Mouse (Mus musculus): Measurements from ENCODE around the gene Amn1.
A peak's percentile ranks its signal among the peaks of the same experiment; 100 is the strongest.
"Not testable (repeated sequence)": the region's sequence is repeated elsewhere in the genome, so short reads cannot be mapped to it uniquely, and the experiment has no call there.

Gene Amn1

GRCm38 (mm10) chr6:149154116-149155030, 34.1 kb downstream of the Amn1 start:
- DNase-seq (ENCODE audit: low spot score in 2 of 2): no peak

- DNase-seq (ENCODE audit: low spot score in 2 of 2): no peak
Observed at GRCm38 (mm10) chr6:149153473-149154115, 34.9 kb downstream of the Amn1 start.

- no peak for DNase-seq (ENCODE audit: low spot score in 2 of 2)
Observed at GRCm38 (mm10) chr6:149152119-149152518, 36.4 kb downstream of the Amn1 start.

- no peak for DNase-seq (ENCODE audit: low spot score in 2 of 2)
Observed at GRCm38 (mm10) chr6:149148436-149149229, 39.9 kb downstream of the Amn1 start.

- DNase-seq (ENCODE audit: low spot score in 2 of 2): no peak
Observed at GRCm38 (mm10) chr6:149145143-149145542, 43.4 kb downstream of the Amn1 start.

GRCm38 (mm10) chr6:149141393-149142173, 46.9 kb downstream of the Amn1 start:
- DNase-seq (ENCODE audit: low spot score in 2 of 2): peak; percentile 58 to 66

GRCm38 (mm10) chr6:149139471-149139870, 49.0 kb downstream of the Amn1 start, which contains the start of gene Etfbkmt:
Etfbkmt (plus strand) TSS chr6:149139849.
- DNase-seq (ENCODE audit: low spot score in 2 of 2): no peak

GRCm38 (mm10) chr6:149139011-149139410, 49.5 kb downstream of the Amn1 start:
- DNase-seq (ENCODE audit: low spot score in 2 of 2): no peak

GRCm38 (mm10) chr6:149137936-149138335, 50.6 kb downstream of the Amn1 start:
- no peak for DNase-seq (ENCODE audit: low spot score in 2 of 2)

GRCm38 (mm10) chr6:149135631-149136030, 52.9 kb downstream of the Amn1 start:
- DNase-seq (ENCODE audit: low spot score in 2 of 2): no peak

GRCm38 (mm10) chr6:149134391-149135150, 53.9 kb downstream of the Amn1 start:
- no peak for DNase-seq (ENCODE audit: low spot score in 2 of 2)

GRCm38 (mm10) chr6:149132311-149133077, 56.0 kb downstream of the Amn1 start:
- DNase-seq (ENCODE audit: low spot score in 2 of 2): peak in 1 of 2 experiments; percentile 4

- DNase-seq (ENCODE audit: low spot score in 2 of 2): no peak
Observed at GRCm38 (mm10) chr6:149131111-149131510, 57.4 kb downstream of the Amn1 start.

GRCm38 (mm10) chr6:149129870-149130269, 58.6 kb downstream of the Amn1 start, which contains the start of gene Gm10203:
Gm10203 (plus strand) TSS chr6:149130170.
- not testable (repeated sequence) for DNase-seq (ENCODE audit: low spot score in 2 of 2)

GRCm38 (mm10) chr6:149126675-149127074, 61.8 kb downstream of the Amn1 start:
- DNase-seq (ENCODE audit: low spot score in 2 of 2): peak in 1 of 2 experiments; percentile 30

- DNase-seq (ENCODE audit: low spot score in 2 of 2): no peak
Observed at GRCm38 (mm10) chr6:149123042-149123441, 65.5 kb downstream of the Amn1 start.

GRCm38 (mm10) chr6:149119853-149120252, 68.7 kb downstream of the Amn1 start:
- peak in 1 of 2 experiments; percentile 59 for DNase-seq (ENCODE audit: low spot score in 2 of 2)

- no peak for DNase-seq (ENCODE audit: low spot score in 2 of 2)
Observed at GRCm38 (mm10) chr6:149118935-149119334, 69.6 kb downstream of the Amn1 start.

GRCm38 (mm10) chr6:149116992-149117391, 71.5 kb downstream of the Amn1 start:
- no peak for DNase-seq (ENCODE audit: low spot score in 2 of 2)
